Mouse (Mus musculus) liver, adult 2 months (tissue): Measurements from ENCODE around the gene Daam2.

Experiments
- CTCF ChIP-seq: fragments of 200-500 bp; IDR thresholded peaks from 2 replicates; pipeline ENCODE4 v1.5.1; 2011; ENCODE audit warnings: low read depth, low read length, control low read depth
- POLR2A ChIP-seq: fragments of 200-500 bp; IDR thresholded peaks from 2 replicates; pipeline ENCODE4 v1.6.1; 2011; ENCODE audit warnings: low read length, control low read depth; ENCODE audit not compliant: insufficient read depth; ENCODE audit errors: extremely low read depth

- TF ChIP-seq CTCF (no peak), POLR2A (no peak)
These were observed 4.6 kb upstream of the Daam2 start for GRCm38 (mm10) chr17:49568717-49569116.
